Mouse (Mus musculus) G1E (cell line): ENCODE results near the gene Dcaf5.

Experiments used
- CTCF ChIP-seq: IDR thresholded peaks from 2 replicates; pipeline ENCODE4 v1.5.1; 2012; ENCODE audit warnings: low read depth, low read length, inconsistent platforms, mixed read lengths
- GATA1 ChIP-seq: IDR thresholded peaks from 2 replicates; pipeline ENCODE4 v1.6.1; 2012; ENCODE audit warnings: borderline replicate concordance, low read length, inconsistent platforms, mixed read lengths
- GATA2 ChIP-seq: IDR thresholded peaks from 2 replicates; pipeline ENCODE4 v1.6.1; 2012; ENCODE audit warnings: low read depth, low read length, inconsistent platforms, borderline replicate concordance
- POLR2AphosphoS5 ChIP-seq: IDR thresholded peaks from 2 replicates; pipeline ENCODE4 v1.6.1; 2012; ENCODE audit warnings: low read depth, low read length, inconsistent platforms; ENCODE audit not compliant: insufficient replicate concordance
- TAL1 ChIP-seq: conservative IDR thresholded peaks from 2 replicates; pipeline ENCODE4 v1.6.1; 2012; ENCODE audit warnings: low read depth, low read length, inconsistent platforms, mixed read lengths

- no peak for TF ChIP-seq CTCF
- TF ChIP-seq GATA1: no peak
- no peak for TF ChIP-seq TAL1
- no peak for TF ChIP-seq POLR2AphosphoS5
- no peak for TF ChIP-seq GATA2
Observed at GRCm38 (mm10) chr12:80329641-80330040, 106.8 kb downstream of the Dcaf5 start.
